Mouse (Mus musculus) splenic B cell, adult 2 months (primary cell): ENCODE results near the gene Il1rapl1.

ENCODE experiments used
- DNase-seq: peaks from one replicate; pipeline ENCODE4 v3.0.0-alpha.2; 2011; ENCODE audit warnings: low read depth, low spot score
- H3K27me3 ChIP-seq: 2 replicates; pipeline ENCODE4 v1.6.1; 2012; ENCODE audit warnings: mild to moderate bottlenecking, low read length, moderate library complexity, mixed read lengths; ENCODE audit not compliant: control insufficient read depth, poor library complexity, insufficient read depth, severe bottlenecking
- H3K36me3 ChIP-seq: 2 replicates; pipeline ENCODE4 v1.6.1; 2012; ENCODE audit warnings: mild to moderate bottlenecking, low read length, moderate library complexity, mixed read lengths; ENCODE audit not compliant: control insufficient read depth, poor library complexity, insufficient read depth, severe bottlenecking

The Il1rapl1 gene

DNA sequence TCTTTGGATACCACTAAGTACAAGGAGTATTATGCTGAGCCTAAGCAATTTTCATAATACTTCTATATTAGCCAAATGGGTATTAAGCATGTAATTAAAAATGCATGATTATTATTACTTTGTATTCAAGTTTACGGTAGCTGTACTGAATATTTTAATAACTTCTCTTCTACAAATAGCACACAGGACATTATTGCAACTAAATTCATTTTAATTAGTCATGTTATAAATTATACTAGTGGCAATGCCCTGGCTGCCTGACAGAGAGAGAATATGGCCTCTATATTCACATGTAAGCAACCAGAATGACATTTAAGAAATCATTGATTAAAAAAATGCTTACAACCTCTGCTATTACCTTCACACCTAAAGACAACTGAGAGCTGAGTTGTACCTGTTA is 1160.8 kb downstream of the Il1rapl1 start:
- Histone ChIP-seq H3K36me3 (no peaks in the 10 kb centered on the region), H3K27me3 (no peaks in the 10 kb centered on the region)

DNA sequence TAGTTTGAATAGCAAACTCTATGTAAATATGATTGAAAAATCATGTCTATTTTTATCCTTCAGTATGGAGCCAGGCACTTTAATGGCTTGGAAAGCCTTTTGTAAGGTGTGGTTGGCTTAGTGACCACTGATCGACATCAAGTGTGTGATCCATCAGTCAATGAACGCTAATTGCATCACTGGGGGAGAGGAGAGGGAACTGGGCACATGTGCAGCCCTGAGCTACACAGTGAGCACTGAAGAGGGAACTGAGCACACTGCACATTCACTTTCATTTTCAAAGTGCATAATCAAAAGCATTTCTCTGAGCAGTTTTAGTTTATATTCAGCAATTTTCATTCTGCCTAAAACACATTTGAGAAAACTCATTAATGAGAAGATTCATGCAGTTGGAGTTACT is 1164.5 kb downstream of the Il1rapl1 start:
- Histone ChIP-seq H3K27me3 (no peaks in the 10 kb centered on the region), H3K36me3 (no peaks in the 10 kb centered on the region)
- no peak for DNase-seq

More for the DNA sequence above, 1160.8 kb downstream of the Il1rapl1 start:
- no peak for DNase-seq

DNA sequence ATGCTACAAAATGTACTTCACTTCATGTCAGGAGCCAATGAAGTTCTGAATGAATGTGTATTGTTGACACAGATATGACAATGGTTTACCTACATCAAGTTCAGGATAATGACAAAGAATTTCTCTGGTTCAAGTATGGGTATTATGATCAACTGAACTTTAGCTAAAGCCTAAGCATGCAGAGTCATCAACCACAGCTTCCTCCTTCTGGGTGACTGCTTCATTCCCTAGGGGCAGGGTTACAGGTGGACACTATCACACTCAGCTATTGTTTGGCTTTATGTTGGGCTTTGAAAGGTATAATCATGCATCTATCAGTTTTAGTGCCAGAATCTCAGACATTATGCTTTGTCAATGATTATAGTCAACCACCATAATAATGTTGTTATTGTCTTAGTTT is 1166.3 kb downstream of the Il1rapl1 start:
- DNase-seq: no peak
- no peaks in the 10 kb centered on the region for H3K36me3 ChIP-seq
- H3K27me3 ChIP-seq: no peaks in the 10 kb centered on the region

DNA sequence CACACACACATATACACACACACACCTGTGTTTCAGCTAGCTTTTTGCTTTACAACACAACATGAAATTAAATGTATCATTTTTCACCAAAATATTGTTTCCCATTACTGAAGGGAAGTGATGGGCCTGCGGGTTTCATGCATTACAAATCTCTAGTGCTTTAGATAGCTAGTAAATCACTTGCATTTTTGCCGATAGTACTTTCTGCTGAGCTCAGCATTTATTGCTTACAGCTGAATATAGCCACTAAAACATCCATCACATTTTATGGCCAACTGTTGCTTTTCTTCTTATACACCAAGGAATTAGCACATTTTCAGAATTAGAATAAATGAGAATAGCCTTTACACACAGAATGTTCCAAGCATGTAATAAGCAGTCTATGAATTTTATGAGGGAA is 1260.6 kb downstream of the Il1rapl1 start:
- no peaks in the 10 kb centered on the region for H3K36me3 ChIP-seq
- H3K27me3 ChIP-seq: no peaks in the 10 kb centered on the region
- no peak for DNase-seq

DNA sequence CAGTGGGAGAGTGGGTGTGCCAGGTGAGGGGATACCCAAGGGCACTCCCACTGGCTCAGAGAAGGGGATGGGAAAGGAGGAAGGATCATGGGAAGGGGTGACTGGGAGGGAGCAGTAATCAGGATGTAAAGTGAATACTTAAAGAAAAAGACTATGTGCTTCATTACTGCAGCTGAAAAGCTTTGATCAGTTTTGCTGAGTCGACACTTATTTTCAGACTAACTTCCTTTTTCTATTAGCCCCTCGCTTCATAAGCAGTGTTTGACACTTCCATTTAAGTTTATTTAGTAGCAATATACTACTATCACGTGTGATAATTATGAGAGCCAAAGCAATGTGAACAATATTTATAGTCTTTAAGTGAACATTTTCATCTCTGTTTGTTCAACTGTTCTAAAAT is 1307.2 kb downstream of the Il1rapl1 start:
- DNase-seq: no peak
- Histone ChIP-seq H3K36me3 (no peaks in the 10 kb centered on the region), H3K27me3 (no peaks in the 10 kb centered on the region)

DNA sequence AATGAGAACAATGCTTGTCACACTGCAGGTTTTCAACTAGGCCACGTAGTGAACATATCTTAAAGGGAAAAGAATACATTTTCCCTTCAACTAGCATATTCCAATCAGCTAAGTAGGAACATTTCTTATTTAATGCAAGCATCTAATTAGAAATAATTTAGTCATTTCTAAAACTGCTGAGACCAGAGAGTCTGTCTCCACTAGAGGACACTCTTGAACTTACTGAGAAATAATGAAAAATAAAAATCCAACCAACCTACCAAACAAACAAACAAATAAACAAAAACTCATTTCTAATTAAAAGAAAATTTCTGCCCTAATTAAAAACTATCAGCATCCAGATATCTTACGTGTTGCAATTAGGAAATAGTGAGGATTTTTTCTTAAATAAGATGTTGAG is 1312.7 kb downstream of the Il1rapl1 start:
- H3K36me3 ChIP-seq: no peaks in the 10 kb centered on the region
- DNase-seq: no peak
- no peaks in the 10 kb centered on the region for H3K27me3 ChIP-seq

DNA sequence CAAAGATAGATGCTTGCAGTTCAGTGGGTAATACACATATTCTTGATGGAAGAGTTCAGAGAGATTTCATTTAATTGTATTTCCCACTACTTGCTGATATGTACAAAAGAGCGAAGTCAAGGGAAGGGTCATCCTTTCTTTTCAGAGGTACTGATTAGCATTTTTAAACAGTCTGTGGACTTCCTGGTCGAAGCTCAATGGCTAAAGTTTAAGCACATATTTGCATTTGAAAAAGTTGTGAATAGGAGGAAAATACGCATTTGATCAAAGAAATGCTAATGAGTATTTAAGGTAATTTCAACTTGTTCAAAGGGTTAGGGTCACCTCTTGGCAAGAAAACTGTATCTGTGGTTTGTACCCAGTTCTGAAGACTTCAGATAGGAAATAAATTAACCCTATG is 1386.6 kb downstream of the Il1rapl1 start:
- DNase-seq: no peak
- Histone ChIP-seq H3K36me3 (no peaks in the 10 kb centered on the region), H3K27me3 (no peaks in the 10 kb centered on the region)
